Mouse (Mus musculus) left cerebral cortex, adult 8-10 months (tissue): ENCODE results near the gene Gm20715. TPM values are rescaled to one million over a fixed set of nuclear protein-coding genes. Genes with fewer than 3 reads are reported as not detected.
"Not testable (repeated sequence)": the region's sequence is repeated elsewhere in the genome, so short reads cannot be mapped to it uniquely, and the experiment has no call there.

ENCODE experiments used
- DNase-seq, 2 experiments: peaks; one replicate each; pipeline ENCODE4 v3.0.0; 2022; ENCODE audit warnings: low spot score in 2 of 2
- total RNA-seq, 4 experiments: library from RNA; stranded (reverse); gene quantifications; 2 replicates each; pipeline ENCODE4 v1.2.4; 2022

The Gm20715 gene
- total RNA-seq, 4 experiments from 2014 or later, result 0.20 to 0.46 (median 0.31) TPM

DNA sequence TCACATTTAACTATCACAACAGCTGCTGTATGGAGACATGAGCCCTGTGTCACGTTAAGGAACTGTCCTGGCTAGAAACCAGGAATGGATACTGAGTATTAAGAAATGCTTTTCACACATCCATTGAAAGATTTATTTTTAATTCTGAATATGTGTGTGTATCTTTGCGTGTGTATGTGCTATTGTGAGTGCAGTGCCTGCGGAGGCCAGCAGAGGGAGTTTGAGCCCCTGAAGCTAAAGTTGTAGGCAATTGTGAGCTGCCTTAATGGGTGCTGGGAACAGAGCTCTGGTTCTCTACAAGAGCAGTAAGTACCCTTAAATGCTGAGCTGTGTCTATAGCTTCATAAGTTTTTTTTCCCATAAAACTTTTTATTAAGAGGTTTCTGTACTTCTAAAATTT lies 19.3 kb downstream of the Gm20715 start:
- no peak for DNase-seq

DNA sequence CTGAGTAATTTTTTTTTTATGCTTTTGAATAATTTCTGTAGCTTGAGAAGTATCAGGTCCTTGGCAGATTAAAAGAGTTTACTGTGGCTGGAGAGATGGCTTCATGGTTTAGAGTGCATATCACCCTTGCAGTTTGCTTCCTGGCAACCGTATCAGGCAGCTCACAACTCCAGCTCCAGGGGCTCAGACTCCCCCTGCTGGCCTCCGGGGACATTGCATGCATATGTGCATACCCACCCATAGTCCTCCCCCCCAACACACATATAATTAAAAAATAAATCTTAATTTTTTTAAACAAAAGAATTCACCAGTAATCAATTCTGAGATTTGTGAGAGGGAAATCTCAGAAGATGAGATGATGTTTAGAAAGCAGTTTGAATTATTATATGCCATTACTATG lies 20.3 kb downstream of the Gm20715 start:
- DNase-seq, result no peak

DNA sequence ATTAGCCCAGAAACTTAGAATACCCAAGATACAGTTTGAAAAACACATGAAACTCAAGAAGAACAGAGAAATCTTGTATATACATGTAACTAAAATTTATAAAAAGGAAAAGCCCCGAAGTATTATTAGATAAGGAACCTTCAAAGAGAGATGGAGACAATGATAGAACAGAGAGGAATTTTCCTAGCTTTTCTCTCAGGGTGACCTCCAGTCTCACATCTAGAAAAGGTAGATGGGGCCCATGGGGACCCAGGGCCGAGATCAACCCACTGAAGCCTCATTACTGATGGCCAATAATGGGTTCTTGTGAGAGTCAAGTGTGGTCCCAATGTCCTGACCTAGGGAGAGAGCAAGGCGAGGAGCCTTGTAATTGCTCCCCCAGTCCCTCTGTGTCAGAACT lies 28.3 kb downstream of the Gm20715 start, which contains the start of gene Olfr1344:
Olfr1344 (plus strand) TSS at position 301 of the 400 bp plus-strand sequence.
- DNase-seq, result no peak

DNA sequence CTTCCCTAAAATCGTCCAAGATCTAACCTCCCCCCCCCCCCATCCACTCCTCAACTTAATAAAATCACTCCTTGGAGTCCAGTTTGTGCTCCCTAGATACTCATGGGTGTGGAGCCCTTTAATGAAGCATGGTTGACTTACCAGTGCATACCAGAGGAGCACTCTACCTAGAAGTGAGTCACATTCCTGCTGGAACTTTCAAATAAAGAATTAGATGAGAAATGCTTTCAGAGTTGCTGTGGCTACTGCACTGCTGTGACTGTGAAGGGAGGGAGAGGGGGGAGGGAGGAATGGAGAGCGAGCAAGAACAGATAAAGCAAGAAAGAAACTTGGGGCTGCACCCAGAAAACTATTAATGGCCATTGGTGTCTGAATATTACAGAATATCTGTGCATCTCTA lies 31.1 kb downstream of the Gm20715 start:
- DNase-seq, result no peak

DNA sequence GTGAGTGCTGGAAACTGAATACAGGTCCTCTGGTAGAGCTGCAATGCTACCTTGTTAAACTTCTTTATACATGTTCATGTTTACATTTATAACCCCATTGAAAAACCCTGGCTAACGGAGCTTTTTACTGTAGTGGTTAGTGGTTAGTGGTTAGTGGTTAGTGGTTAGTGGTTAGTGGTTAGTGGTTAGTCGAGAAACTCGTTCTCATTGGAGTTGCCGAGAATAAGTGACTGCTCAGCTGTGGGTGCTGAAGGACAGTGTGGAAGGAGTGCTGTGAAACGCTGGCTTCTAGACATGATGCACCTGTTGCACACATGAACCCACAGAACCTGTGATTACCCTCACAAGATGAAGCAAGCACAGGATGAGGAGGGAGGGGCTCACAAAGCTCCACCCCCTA lies 37.7 kb downstream of the Gm20715 start:
- no peak for DNase-seq

DNA sequence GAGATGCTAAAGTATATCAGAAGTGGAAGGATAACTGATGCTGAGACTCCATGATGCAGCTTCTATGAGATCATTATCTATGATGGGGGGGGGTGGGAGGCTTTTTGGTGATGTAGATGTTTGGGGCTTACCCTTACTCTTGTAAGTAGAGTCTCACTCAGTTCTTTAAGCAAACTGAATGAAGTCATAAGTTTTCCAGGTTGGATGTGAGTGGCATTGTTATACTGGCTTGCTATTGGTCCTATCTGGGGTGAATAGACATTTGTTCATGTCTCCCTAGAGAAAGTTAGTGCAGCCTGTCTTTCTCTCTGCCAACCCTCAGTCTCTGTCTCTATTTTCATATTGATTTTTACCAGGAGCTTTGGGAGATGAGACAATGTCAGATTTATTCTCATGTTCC lies 45.8 kb downstream of the Gm20715 start, which contains the start of gene Olfr1336:
Olfr1336 (plus strand) TSS at position 301 of the 400 bp plus-strand sequence.
- no peak for DNase-seq

DNA sequence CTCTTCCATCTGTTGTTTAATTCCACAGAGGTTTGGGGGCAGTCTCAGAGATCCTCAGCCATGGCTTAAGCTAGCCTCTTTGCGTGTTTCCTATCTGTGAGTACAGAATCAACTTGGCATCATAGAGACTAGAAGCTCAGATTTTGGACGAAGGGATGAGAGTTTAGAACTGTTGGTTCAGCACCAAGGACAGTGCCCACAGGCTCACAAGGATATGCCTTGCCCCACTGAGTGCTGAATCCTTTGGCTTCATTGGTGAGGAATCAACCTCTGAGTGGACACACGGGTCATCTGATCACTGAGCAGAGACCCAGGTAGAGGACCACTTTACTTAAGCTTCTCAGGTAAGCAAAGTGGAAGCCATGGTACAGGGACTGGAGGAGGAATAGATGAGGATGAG lies 46.3 kb downstream of the Gm20715 start:
- no peak for DNase-seq

DNA sequence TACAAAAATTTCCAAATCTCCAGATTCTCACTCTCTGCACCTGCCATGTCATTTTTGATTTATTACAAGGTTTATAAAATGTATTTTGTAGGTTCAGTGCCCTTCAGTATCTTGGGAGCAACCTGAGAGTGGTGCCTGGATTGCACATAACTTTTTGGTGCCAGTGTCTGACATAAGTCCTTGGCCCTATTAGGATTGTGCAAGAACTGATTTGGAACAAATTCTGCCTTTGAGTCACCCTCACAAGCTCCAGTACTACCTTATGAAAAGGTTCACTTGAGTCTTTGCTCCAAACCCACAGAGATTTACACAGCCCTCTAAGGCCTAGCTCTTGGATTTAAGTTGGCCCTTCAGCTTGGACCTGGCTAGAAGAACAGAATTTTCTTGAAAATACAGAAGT lies 56.9 kb downstream of the Gm20715 start, which contains the start of gene Olfr1346:
Olfr1346 (plus strand) TSS at position 151 of the 400 bp plus-strand sequence.
- DNase-seq, result no peak

DNA sequence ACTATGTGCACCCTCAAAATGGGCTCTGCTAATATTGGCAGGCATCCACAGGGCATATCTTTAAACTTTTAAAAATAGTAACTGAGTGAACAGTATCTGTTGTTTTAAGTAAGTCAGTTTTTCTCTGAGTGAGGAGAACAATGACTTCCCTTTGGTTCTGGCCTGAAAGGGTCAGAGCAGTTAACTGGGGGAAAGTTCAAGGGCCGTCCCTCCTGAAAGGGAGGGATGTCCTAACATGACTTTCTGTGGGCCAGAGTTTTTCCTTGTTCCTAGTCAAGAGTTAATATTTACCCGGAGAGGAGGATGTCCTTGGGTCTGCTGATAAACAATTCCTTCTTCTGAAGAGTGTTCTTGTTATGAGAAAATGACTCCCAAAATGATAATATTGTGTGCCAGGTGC lies 67.6 kb downstream of the Gm20715 start:
- DNase-seq, result not testable (repeated sequence)

DNA sequence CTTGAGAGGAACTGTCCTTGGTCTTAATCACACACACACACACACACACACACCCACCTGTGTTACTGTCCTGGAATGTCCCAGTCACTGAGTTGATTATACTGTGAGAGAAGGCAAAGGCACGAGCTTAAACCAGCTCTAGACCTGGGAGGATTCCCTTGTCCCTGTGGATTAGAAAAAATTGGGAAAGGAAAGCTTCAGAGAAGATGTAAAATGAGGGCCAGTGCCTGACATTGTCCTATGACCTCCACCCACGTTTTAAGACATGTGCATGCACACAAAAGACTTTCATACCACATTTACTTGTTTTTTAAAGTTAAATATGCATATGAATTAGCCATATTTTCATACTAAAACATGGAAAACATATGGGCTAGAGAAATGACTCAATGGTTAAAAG lies 76.8 kb downstream of the Gm20715 start, which contains the start of gene Olfr5:
Olfr5 (minus strand) TSS at position 101 of the 400 bp plus-strand sequence.
- DNase-seq, result no peak

Other genes with a start within 250 kb of the Gm20715 start
- 10 to 100 TPM; 43.8 to 54.2 (median 49.5) TPM for gene Zfp444, start 238.1 kb upstream of the Gm20715 start, total RNA-seq
- not detected for gene Galp, start 213.2 kb upstream of the Gm20715 start, total RNA-seq
- gene Zscan5b, start 188.0 kb upstream of the Gm20715 start, total RNA-seq, result not detected
- gene Epp13, start 157.6 kb upstream of the Gm20715 start, total RNA-seq, result not detected
- 10 to 100 TPM; 10.8 to 16.0 (median 12.8) TPM for gene Zfp667, start 123.7 kb upstream of the Gm20715 start, total RNA-seq
- gene Zfp583, start 79.0 kb upstream of the Gm20715 start, total RNA-seq, result 10 to 100 TPM in 1 of 4 experiments, 1 to 10 TPM in 3; 9.3 to 10.0 (median 9.6) TPM
- 1 to 10 TPM; 5.0 to 6.8 (median 5.9) TPM for gene Gm3854, start 66.5 kb upstream of the Gm20715 start, total RNA-seq
- 1 to 10 TPM; 3.6 to 9.3 (median 6.7) TPM for gene Zfp78, start 47.0 kb upstream of the Gm20715 start, total RNA-seq
- 10 to 100 TPM in 1 of 4 experiments, 1 to 10 TPM in 3; 7.0 to 11.6 (median 9.3) TPM for gene Zfp28, start 27.0 kb upstream of the Gm20715 start, total RNA-seq
- gene Smim17, start 11.6 kb upstream of the Gm20715 start, total RNA-seq, result 10 to 100 TPM; 16.9 to 20.0 (median 18.4) TPM
- 1 to 10 TPM; 1.2 to 3.7 (median 2.0) TPM for gene Olfr1344, start 28.4 kb downstream of the Gm20715 start, total RNA-seq
- under 1 TPM in 2 of 4 experiments, not detected in 2; 0.09 to 0.15 TPM for gene Olfr1336, start 45.9 kb downstream of the Gm20715 start, total RNA-seq
- not detected for gene Olfr1346, start 56.8 kb downstream of the Gm20715 start, total RNA-seq
- not detected for gene Olfr5, start 76.7 kb downstream of the Gm20715 start, total RNA-seq
- not detected for gene Olfr1347, start 89.5 kb downstream of the Gm20715 start, total RNA-seq
- not detected for gene Olfr1348, start 98.5 kb downstream of the Gm20715 start, total RNA-seq
- gene Olfr1349, start 112.7 kb downstream of the Gm20715 start, total RNA-seq, result not detected
- gene Olfr1350, start 154.6 kb downstream of the Gm20715 start, total RNA-seq, result not detected